Mouse (Mus musculus) brain, embryonic 14.5 days (tissue): ENCODE measurements at regions not wholly inside any gene's neighbourhood (a gene's known extent, or its start where the extent isn't known, plus 50 kb on each side); places are given as distances from the start of the nearest gene placed in this dataset.
A peak's percentile ranks its signal among the peaks of the same experiment; 100 is the strongest.

Experiments
- DNase-seq: peaks from one replicate; pipeline ENCODE4 v3.0.0-alpha.2; 2011; ENCODE audit warnings: low read depth
- CTCF ChIP-seq: fragments of 200-500 bp; IDR thresholded peaks from 2 replicates; pipeline ENCODE4 v1.5.1; 2012; ENCODE audit warnings: inconsistent platforms, mild to moderate bottlenecking, moderate library complexity, borderline replicate concordance; ENCODE audit not compliant: insufficient read depth, insufficient read length; ENCODE audit errors: extremely low read depth
- POLR2A ChIP-seq: fragments of 200-500 bp; IDR thresholded peaks from 2 replicates; pipeline ENCODE4 v1.6.1; 2012; ENCODE audit warnings: mild to moderate bottlenecking, inconsistent platforms, borderline replicate concordance; ENCODE audit not compliant: poor library complexity, insufficient read depth, insufficient read length, severe bottlenecking; ENCODE audit errors: extremely low read depth

- peak; percentile 73 for DNase-seq
- TF ChIP-seq CTCF (no peak), POLR2A (no peak)
Observed at GRCm38 (mm10) chr11:39923977-39924527, 771.0 kb downstream of the Mat2b start.

GRCm38 (mm10) chr11:39917716-39918347, 777.2 kb downstream of the Mat2b start:
- DNase-seq: peak; percentile 67
- TF ChIP-seq POLR2A: no peak
- no peak for TF ChIP-seq CTCF

- no peak for TF ChIP-seq POLR2A
- TF ChIP-seq CTCF: no peak
- peak; percentile 80 for DNase-seq
Observed at GRCm38 (mm10) chr11:39899644-39900225, 795.3 kb downstream of the Mat2b start.

GRCm38 (mm10) chr11:39883305-39883704, 811.7 kb downstream of the Mat2b start:
- TF ChIP-seq CTCF (no peak), POLR2A (no peak)
- peak; percentile 12 for DNase-seq

- TF ChIP-seq POLR2A (no peak), CTCF (no peak)
- DNase-seq: peak; percentile 37
Observed at GRCm38 (mm10) chr11:39868451-39868979, 826.5 kb downstream of the Mat2b start.
